Mouse (Mus musculus): ENCODE data around the gene Psmc3.
"Not testable (repeated sequence)": the region's sequence is repeated elsewhere in the genome, so short reads cannot be mapped to it uniquely, and the experiment has no call there.

The Psmc3 gene

DNA sequence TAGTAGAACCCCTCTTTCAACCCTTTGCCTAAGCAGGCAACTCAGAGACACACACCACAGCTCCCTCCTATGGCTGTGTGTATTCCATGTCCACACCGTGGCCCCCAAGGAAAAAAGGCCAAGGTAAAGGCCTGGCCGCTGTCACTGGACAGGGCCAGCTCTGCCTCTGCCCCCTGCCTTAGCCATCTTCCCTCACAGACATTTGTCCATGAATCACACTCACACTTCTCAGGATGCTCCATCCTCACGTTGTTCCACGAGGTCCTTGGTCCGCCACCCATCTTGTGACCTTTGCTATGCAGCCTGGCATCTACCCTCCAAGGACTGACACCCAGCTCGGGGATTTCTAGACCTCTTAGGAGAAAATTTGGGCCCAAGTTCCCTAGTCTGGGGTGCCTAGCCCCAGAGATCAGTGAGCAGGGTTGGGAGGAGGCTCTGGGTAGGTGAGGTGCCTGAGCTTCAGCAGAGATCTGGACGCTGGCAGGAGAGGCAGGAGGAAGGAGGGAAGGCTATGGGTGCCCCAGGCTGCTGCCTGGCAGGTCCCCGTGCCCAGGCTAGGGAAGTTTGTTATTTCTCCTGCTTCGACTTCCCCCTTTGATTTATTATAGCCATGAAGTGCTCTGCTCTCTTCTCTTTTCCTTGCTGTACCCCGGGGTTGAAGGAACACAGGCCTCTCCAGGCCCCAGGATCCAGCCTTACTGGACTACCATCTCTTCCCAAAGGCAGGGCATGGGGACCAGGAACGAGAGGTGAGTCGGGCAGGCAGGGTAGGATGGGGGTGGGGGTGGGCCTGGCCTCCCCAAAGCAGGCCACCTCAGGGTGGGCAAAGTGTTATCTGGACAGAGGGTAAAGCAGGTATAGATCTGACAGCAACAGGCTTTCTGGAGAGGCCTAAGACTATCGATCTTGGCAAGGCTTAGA lies 28.2 kb downstream of the Psmc3 start, which contains the start of gene Spi1:
Gene Spi1 (plus strand): TSS at position 616 of the 921 bp plus-strand sequence.
- DNase-seq (ENCODE audit: low spot score in 2 of 2), result no peak

DNA sequence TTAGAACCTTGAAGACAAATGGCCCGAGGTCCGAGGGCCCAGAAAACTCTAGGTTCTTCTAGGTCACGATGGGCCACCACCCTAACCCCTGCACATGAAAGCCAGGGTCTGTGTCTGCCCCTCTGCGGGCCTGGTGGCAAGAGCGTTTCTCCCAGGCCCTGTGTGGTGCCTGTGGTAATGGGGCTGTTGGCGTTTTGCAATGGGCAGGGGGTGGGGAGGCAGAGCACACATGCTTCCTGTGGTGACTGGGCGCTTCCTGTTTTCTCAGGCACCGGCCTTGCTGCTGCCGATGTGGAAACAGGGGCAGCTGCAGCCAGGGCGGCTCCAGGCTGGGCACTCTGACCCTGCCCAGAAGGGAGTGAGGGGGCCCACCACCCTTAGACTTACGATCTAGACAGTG lies 29.0 kb downstream of the Psmc3 start:
- peak; percentile 64 to 69 for DNase-seq (ENCODE audit: low spot score in 2 of 2)

DNA sequence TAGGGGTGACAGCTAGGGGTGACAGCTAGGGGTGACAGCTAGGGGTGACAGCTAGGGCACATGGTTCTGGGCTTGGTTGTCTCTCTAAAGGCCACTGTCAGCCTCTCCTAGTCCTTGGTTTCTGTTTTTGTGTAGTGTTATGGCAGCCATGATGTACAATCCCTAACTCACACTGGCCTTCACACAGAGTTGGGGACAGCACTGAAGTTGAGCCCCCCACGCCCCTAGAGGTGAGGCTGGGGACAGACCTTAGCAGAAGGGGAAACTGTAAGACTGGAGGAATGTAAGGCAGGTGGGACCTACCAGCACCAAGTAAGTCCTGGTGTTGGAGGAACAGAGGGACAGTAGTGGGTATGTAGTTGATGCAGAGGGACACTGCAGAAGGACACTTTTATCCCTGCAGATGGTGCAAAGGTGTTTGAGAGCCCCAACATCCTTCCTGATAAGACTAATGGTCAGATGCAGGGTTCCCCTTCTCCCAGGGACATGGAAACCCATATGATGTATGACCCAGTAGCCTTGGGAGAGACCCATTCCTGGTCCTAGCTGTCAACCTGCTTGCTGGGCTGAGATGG lies 29.6 kb downstream of the Psmc3 start:
- DNase-seq (ENCODE audit: low spot score in 2 of 2), result no peak

DNA sequence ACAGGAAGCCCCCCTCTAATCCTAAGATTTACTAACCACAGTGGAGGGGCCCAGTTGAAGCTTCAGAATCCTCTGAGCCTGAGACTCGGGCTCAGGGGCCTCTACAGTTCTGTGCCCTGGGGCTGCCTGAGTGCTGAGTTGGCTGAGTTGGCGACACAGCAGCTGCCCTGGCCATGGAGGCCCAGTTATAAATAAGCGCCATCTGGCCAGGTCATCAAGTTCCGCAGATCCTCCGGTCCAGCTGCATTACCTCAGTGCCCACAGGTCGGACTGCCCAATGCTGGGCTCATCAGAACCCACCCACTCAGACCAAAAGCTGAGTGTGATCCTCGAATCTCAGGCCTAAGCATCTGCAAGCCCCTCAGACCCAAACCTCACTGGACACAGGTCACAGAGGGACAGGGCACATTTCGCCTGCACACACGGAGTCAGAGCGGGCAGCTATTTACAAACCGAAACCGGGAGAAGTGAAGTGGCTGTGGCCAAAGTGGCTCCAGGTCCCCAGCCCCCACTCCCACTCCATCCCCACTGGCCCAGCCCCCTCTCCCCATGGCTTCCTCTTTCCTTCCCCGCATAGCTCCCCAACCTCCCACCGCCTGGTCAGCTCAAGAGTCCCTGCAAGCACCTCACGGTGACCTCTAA lies 30.5 kb downstream of the Psmc3 start:
- DNase-seq (ENCODE audit: low spot score in 2 of 2), result no peak

DNA sequence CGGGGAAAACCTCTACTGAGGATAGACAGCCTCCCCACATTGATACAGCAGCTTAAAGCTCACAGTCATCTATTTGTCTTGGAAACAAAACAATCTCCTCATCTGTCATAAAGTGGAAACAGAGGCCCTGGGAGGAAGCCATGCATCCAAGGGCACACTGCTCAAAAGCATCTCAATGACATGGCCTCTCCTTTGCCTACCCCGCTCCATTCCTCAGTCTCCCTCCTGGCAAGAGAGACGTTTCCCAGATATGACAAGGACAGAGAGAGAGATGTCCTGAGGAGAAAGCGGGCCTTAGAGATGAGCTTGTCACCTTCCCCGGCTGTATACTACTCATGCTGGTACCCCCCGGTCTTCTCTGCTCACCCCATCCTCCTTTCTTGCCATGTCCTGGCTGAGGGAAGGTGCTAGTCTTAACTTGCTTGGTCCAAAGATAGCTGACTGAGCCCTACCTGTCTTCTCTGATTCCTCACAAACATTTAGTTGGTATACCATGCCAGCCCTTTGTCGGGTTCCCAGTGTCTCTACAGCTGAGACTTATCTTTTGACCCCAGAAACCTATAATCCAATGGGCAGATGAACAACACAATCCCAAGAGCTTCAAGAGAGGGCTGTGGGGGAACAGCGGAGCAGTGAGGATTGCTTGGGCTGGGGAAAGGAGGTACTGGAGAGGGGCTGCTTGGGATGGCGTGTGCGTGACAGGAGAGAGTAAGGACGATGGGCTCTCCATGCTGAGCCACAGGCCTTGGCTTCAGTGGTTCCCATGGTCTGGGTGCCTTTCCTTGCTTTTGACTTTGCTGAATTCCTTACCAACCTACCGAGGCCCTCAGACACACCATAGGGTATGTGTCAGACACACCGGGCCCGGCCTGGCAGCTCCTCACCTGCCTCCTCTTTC lies 31.9 kb downstream of the Psmc3 start:
- no peak for DNase-seq (ENCODE audit: low spot score in 2 of 2)

DNA sequence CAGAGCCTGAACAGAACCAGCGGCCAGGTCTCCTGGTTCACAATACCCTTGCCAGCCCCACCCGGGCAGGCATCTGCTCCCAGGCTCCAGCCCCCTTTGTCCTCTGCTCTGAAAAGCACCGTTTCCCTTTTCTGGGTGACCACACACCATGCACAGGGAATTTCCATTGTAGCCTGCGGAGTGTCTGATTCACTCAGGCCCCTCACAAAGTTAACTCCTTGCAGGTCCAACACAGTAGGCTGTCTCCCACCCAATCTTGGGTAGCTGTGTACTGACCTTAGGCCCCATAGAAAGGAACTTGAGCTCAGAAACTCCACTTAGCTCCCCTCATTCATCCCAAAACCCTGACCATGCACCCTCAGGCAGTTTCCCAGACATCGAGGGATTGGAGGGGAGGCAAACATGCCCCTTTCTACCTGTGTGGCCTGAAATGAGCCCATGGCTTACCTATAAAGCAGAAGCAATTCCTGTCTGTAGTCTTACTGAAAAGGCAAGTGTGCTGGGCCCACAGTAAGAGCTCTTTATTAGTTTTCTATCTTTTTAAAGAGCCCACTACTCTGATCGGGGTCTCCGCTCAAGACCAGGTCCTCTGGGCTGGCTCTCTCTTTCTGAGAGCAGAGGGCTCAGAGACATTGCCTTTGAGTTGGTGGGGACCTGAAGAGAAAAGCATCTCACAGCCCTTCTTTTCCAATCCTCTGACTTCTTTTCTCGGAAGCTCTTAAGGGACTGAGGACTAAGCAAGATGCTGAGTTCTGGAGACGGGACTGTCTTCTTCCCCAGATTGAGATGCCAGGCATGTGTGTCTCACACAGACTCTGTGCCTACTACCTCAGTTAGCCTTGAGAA lies 32.8 kb downstream of the Psmc3 start:
- no peak for DNase-seq (ENCODE audit: low spot score in 2 of 2)

DNA sequence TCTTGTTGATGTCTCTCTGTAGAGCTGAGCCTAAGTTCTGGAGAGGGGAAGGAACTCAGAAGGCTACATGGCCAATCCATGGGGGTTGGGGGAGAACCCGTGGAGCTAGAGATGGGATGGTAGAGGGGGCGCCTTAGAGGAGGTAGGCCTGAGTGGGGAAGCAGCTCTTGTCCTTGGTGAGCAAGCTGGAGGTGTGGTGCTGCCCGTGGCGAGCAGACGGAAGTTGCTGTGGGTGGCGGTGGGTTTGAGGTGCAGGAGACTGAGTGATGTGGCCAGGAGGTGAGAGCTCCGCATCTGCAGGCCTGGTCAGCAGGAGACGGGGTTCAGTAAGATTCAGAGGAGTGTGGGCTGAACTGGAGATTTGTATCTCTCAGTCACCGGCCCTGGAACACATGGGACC lies 33.6 kb downstream of the Psmc3 start:
- DNase-seq (ENCODE audit: low spot score in 2 of 2), result no peak

DNA sequence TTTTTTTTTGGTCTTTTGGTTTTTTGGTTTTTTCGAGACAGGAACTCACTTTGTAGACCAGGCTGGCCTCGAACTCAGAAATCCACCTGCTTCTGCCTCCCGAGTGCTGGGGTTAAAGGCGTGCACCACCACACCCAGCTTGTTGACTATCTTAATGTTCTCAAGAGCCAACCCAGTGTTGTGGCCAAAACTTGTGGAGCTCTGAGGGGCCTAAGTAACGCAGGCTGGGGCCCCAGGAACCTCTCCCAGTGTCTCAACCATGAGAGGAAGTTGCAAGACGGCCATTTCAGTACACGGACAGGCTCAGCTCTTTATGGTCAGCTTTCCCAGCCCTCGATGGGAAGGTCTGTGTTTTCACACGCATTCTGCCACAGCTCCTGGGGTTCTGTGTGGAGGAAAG lies 35.2 kb downstream of the Psmc3 start:
- DNase-seq (ENCODE audit: low spot score in 2 of 2), result no peak

DNA sequence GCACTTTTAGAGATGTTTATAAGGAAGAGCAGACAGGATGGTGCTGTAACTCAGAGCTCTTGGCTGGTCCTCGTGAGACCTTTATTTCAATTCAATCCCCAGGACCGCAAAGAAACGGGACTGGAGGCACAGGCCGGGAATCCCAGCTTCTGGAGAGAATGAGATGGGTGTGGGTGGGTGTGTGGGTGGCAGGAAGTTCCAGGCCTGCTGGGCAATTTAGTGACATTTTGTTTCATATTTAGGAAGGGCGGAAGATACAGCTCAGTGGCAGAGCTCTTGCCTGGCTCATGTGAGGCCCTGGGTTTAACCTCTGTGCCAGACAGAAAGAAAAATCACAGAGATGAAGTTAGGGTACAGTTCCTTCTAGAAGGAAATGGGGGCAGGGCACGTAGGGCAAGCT lies 36.4 kb downstream of the Psmc3 start:
- no peak for DNase-seq (ENCODE audit: low spot score in 2 of 2)

DNA sequence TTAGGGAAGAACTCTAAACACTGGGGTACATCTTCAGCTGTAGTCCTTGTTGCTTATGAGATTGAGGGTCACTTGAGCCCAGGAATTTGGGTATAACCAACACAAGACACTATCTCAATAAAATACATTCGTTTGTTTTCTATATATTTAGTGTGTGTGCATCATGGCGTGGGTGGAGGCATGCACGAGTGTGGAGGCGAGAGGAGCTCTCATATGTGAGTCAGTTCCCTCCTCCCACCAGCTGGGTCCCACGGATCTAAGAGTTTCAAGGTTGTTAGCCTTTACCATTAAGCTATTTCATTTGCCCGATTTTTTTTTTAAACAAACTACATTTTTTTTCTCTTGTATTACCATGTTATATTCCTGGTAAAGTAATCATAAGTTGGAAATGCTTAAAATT lies 37.0 kb downstream of the Psmc3 start:
- DNase-seq (ENCODE audit: low spot score in 2 of 2), result no peak

DNA sequence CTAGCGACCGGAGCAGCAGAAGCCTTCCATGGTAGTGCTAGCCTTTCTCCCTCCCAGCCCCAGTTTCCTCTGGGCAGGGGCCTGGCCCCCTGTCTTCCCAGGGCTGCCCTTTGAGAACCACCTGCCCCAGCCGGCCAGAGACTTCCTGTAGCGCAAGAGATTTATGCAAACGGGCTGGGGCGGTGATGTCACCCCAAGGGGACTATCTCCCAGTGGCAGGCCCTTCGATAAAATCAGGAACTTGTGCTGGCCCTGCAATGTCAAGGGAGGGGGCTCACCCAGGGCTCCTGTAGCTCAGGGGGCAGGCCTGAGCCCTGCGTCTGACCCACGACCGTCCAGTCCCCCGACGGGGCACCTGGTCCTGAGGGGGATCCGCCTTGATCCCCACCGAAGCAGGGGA lies 42.7 kb downstream of the Psmc3 start:
- no peak for DNase-seq (ENCODE audit: low spot score in 2 of 2)

DNA sequence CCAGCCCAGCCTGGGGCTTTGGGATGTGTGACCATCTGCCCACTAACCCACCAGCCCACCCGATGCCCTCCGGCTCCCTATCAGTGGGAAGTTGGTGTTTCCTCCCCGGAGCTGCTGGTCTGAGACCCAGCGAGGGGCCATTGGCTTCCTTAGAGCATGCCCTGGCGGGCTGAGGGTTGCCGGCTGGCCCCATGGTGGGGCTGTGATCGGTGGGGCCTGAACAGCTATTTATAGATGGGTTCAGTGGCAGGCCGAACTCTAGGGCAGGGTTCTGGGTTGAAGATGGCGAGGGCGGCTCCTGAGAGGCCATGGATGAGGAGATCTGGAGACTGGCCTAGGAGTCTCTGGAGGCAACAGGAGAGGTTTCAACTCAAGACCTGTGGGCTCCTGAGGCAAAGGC lies 43.2 kb downstream of the Psmc3 start:
- DNase-seq (ENCODE audit: low spot score in 2 of 2), result no peak

DNA sequence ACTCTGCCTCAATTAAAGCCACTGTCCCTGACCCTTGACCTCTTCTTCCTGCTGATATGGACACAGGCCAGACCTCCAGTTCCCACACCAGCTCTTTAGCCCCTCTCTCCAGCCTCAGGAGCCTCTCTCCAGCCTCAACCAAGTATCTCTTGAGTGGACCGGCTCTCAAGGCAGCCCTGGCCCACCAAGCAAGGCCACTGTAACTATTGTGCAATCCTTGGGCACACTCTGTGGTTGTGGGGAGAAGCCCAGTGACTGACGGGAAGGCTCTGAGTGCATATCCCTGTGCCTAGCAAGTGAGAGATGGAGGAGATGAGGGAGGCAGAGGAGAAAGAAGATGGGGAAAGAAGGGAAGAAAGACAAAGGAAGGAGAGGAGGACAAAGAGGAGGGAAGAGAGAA lies 44.3 kb downstream of the Psmc3 start:
- DNase-seq (ENCODE audit: low spot score in 2 of 2), result no peak

DNA sequence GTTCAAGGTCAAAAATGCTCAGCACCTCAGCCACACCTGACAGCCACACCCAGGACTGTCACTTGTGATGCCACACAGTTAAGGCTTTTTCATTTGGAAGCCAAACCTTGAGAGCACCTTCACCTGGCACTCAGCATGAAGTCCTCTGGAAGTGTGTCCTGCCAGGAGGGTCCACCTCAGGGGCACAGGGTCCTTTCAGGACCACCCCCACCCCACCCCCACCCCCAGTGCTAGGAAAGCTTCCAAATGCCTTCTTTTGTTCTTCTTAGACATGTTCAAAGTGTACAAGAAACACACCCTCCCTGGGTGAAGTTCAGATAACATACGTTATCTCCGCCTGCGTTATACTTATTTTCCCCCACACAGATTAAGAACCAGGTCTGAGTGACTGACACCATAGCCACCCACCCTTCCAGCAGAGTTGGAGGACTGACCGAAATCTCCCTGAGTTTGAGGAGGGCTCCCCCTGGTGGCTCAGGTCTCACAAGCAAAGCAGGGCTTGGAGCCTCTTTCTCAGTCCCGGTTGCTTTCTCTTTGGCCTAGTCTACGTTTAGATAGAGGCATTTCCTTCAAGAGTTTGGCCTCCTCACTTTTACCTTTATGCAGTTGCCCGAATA lies 47.4 kb downstream of the Psmc3 start:
- DNase-seq (ENCODE audit: low spot score in 2 of 2), result peak; percentile 82 to 97

DNA sequence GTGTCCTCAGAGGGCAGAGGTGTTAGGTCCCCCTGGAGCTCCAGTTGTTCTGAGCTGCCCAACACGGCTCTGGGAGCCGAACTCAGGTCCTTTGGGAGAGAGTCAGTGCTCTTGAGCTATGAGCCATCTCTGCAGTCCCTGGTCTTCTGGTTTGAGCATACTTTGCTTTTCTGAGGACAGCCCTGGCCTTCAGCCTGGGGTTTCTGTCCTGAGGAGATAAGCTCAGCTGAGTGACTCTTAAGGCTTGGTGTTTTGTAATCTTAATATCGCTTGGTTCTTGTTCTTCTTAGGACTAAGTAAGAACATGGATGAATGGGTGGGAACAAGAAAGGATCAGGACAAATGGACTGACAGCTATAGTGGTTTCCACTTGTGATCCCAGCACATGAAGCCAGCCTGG lies 54.3 kb downstream of the Psmc3 start:
- no peak for DNase-seq (ENCODE audit: low spot score in 2 of 2)

DNA sequence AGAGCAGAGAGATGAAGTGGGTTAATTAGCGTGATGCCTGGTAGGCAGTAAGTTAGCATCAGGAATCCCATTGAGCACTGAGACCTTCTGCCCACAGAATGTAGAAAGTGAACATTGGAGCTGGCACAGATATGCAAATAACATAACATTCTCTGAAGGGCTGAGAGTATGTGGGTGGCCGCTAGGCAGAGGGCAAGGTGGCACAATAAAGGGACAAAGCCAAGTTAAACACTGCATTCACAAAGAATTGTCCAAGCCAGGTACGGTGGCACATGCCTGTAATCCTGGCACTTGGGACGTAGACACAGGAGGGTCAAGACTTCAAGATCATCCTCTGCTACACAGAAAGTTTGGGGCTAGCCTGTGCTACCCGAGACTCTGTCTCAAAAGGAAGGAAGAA lies 55.4 kb downstream of the Psmc3 start:
- DNase-seq (ENCODE audit: low spot score in 2 of 2), result no peak

DNA sequence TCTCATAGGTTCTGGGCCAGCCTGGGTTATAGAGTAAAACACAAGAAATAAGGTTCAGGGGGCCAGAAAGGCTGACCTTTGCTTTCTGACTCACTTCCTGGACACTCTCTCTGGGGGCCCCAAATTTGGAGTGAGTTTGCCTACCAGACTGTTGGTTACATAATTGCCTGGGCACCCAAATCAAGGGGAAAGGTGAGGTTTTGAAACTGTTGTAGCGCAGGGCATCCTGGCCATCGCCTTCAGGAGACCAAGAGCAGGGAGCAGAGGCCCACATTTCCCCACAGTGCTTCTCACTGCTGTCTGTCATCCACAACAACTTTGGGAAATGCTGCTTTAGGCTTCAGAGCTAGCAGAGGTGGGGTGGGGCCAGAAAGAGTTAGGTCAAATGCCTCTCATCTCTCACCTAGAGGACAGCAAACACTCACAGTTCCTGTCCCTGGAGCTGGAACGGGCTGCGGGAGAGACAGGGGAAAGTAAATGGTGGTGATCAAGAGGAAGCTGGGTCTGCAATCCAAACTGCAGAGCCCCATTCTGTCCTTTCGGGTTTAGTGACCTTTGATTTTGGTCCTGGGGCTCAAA lies 56.1 kb downstream of the Psmc3 start:
- no peak for DNase-seq (ENCODE audit: low spot score in 2 of 2)

DNA sequence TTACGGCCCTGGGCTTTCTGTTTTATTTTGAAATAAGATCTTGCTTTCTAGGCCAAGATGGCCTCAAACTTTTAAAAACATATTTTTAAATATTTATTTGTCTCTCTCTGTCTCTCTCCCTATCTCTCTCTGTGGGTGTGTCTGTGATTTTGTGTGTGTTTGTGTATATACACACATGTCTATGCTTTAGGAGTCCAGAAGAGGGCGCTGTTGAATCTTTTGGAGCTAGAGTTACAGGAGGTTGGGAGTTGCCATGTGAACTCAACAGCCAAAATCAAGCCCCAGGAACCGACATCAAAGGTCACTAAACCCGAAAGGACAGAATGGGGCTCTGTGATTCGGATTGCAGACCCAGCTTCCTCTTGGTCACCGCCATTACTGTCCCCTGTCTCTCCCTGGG lies 56.6 kb downstream of the Psmc3 start:
- no peak for DNase-seq (ENCODE audit: low spot score in 2 of 2)

DNA sequence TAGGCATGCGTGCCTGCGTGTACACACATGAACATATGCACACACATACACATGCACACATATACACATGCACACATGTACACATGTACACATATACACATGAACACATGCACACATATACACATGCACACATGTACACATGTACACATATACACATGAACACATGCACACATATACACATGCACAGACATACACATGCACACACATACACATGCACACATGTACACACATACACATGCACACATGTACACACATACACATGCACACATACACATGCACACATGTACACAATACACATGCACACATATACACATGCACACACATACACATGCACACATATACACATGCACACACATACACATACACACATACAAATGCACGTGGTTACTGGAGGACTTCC lies 58.0 kb downstream of the Psmc3 start:
- not testable (repeated sequence) for DNase-seq (ENCODE audit: low spot score in 2 of 2)

DNA sequence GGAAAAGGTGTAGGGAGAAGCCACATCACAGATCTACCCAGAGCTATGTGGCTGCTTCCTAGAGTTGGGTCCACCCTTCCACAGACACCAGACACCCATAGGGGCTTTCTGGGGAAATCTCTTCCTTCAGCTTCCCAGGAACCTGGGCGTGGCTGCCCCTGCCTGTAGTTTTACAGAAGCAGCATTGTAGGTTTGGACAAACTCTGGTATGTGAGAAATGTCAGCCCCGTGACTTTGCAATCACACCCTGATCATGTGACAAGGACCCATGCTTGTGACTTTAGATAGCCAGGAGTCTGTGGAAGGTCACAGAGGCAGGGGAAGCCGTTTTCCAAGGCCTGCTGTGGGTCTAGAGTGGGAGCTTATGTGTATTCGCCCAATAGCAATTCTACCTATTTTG lies 58.7 kb downstream of the Psmc3 start:
- no peak for DNase-seq (ENCODE audit: low spot score in 2 of 2)
